Mouse (Mus musculus): ENCODE data around the gene Anks4b. TPM values are rescaled to one million over a fixed set of nuclear protein-coding genes. Genes with fewer than 3 reads are reported as not detected.

The Anks4b gene
- 0.02 and 0.03 TPM in 2 replicates for polyA plus RNA-seq (2012; rRNA removed)

DNA sequence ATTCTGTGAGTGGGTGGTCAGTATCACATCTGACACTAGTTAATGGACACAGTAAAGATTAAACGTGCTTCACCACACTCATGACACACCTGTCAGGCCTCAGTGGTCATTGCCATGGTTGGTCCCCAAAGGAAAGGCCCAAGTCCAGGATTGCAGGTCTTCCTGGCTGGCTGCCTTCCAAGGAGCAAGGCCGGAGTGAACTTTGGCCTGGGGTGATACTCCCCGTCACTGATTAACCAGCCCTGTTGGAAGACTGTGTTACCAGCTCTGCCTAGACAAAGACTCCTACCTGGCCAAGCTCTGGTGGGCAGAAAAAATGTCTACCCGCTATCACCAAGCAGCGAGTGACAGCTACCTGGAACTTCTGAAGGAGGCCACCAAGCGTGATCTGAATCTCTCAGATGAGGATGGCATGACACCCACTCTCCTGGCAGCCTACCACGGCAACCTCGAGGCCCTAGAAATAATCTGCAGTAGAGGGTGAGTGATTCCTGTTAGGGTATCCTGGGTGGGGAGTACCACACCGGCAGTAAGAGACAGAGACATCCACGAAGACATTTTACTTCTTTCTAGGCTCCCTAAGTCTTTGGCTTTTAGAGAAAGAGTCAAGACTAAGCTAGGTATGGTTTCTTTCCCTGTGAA is at the start of gene Anks4b:
Gene Anks4b, plus strand, starts transcription at position 256 of the 642 bp plus-strand sequence.

DNA sequence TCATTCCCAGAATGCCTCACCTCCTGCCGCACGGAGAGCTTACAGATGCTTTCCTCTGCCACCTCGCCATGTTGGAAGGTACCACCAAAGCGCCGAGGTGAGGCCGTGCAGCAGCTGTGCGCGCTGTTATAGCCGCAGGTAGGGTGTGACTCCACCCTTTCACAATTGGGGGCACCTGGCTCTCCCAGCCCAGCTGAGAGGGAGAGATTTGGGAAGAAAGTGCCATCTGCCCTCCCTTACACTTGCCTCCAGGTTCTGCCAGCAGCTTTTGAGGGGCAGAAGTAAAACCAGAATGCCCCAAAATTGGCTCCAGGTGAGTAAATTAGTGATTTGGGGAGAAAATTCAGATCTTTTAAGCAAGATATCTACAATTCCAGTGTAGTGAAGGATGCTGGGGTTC is 28.5 kb upstream of the Anks4b start, which contains the start of gene Zp2:
Gene Zp2, minus strand, starts transcription at position 101 of the 400 bp plus-strand sequence.

DNA sequence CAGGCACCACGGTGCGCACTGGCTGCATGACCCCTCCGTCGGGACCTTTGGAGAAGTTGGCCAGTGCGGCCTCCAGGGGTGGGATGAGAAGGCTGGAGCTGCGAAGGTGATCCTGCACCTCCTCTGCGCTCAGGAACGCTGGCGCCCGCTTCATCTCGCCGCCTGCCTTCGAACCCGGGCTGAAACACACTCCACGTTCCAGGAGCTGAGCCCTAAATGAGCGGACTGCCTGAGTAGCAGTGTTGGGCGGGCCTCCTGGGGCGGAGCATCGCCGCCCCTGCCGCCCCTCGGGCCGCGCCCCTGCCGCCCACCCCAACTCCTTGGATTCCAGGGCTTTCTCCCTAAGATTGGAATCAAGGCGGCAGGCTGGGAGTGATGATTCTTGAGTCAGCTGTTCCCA is 28.1 kb downstream of the Anks4b start, which contains the start of gene Crym:
Gene Crym, minus strand, starts transcription at position 341 of the 400 bp plus-strand sequence.

DNA sequence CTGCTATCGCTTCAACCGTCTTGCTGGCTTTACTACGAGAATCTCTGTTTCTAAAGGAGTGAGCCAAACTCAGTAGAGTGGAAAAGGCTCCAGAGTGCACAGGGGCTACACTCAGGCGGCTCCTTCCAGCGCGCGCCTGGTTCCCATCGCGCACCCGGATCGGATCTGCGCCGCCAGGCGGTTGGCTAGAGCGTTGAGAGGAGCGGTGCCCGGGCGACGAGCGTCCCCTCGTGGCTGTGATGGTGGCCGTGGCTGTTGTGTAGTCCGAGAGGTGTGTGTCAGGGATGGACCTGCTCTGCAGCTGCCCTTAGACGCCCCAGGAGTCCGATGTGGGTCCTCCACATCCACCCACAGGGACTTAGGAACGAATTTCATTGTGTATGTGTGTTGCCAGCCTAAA is 30.1 kb downstream of the Anks4b start, which contains the start of gene Abca14:
Gene Abca14, plus strand, starts transcription at position 173 of the 400 bp plus-strand sequence.

Other genes starting within 250 kb of the Anks4b start
- gene Dnah3, start 78.6 kb upstream of the Anks4b start, polyA plus RNA-seq (2012; rRNA removed): 0.14 and 0.17 TPM in 2 replicates
- gene Tmem159, start 71.5 kb upstream of the Anks4b start, polyA plus RNA-seq (2012; rRNA removed): 5.0 and 8.3 TPM in 2 replicates
- gene Zp2, start 28.6 kb upstream of the Anks4b start, polyA plus RNA-seq (2012; rRNA removed): 0.02 and 0.19 TPM in 2 replicates
- 17.0 and 30.3 TPM in 2 replicates for gene Crym, start 28.3 kb downstream of the Anks4b start, polyA plus RNA-seq (2012; rRNA removed)
- not detected in 2 replicates for gene Abca14, start 30.1 kb downstream of the Anks4b start, polyA plus RNA-seq (2012; rRNA removed)
- gene Abca15, start 154.8 kb downstream of the Anks4b start, polyA plus RNA-seq (2012; rRNA removed): not detected in 2 replicates
- not detected in 2 replicates for gene Abca16, start 235.8 kb downstream of the Anks4b start, polyA plus RNA-seq (2012; rRNA removed)

Measured in central nervous system, embryonic 14 days (tissue).